Mouse (Mus musculus): ENCODE measurements around the gene Gm9040. TPM values are rescaled to one million over a fixed set of nuclear protein-coding genes. Genes with fewer than 3 reads are reported as not detected.
A peak's percentile ranks its signal among the peaks of the same experiment; 100 is the strongest.
"Not testable (repeated sequence)": the region's sequence is repeated elsewhere in the genome, so short reads cannot be mapped to it uniquely, and the experiment has no call there.

Gm9040 gene
- total RNA-seq (2012; rRNA removed) = not detected in 2 replicates
- total RNA-seq (2014; rRNA removed) = not detected in 2 replicates
- polyA plus RNA-seq (2012; ENCODE audit: insufficient read length, low read depth) = not detected in 2 replicates

DNA sequence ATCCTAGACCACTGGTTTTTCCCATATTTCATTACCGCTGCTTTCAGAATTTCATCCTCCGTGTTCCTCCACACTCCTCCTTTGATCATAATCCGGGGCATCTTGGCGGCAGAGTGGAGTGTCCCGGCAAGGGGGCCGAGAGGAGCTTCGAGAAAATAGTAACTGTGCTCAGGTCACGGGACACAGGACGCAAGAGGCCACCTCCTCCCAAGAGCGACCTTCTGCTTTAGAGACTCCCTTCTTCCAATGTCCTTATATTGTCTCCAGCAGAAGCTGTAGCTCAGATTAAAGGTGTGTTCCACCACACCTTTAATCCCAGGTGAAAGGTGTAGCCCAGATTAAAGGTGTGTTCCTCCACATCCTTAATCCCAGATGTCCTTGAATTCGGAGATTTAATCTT lies at the start of gene Gm9040:
Gm9040 (minus strand) TSS at position 101 of the 400 bp plus-strand sequence.
- DNase-seq (ENCODE audit: extremely low read depth); in situ Hi-C loops (cut with MboI; ENCODE audit: low pct_ligation_motif_present, low pct_unique_long_range_greater_than_20kb, low sequenced_read_pairs); H3K4me3 ChIP-seq (replicated peaks in 1 of 3; ENCODE audit: low read depth in 2 of 3, low read length in 2 of 3, poor library complexity in 1 of 3); H3K9ac ChIP-seq (ENCODE audit: insufficient read depth, low read depth); dilution Hi-C loops (cut with MboI; ENCODE audit: extremely low pct_ligation_motif_present, extremely low pct_unique_long_range_greater_than_20kb, low sequenced_read_pairs); H3K27me3 ChIP-seq (replicated peaks); H3K79me2 ChIP-seq (replicated peaks; ENCODE audit: control insufficient read depth, extremely low read depth, insufficient read depth, poor library complexity, severe bottlenecking); H3K36me3 ChIP-seq (replicated peaks in 1 of 2; ENCODE audit: control insufficient read depth in 1 of 2, insufficient read depth in 1 of 2, low read length in 1 of 2); H3K9me3 ChIP-seq (replicated peaks; ENCODE audit: low read length); H3K4me2 ChIP-seq (ENCODE audit: insufficient read depth, low read depth, poor library complexity, severe bottlenecking); H3K4me1 ChIP-seq (ENCODE audit: control insufficient read depth in 1 of 2, insufficient read depth in 2 of 2); H3K27ac ChIP-seq (ENCODE audit: insufficient read depth, low read depth): not testable (repeated sequence)

DNA sequence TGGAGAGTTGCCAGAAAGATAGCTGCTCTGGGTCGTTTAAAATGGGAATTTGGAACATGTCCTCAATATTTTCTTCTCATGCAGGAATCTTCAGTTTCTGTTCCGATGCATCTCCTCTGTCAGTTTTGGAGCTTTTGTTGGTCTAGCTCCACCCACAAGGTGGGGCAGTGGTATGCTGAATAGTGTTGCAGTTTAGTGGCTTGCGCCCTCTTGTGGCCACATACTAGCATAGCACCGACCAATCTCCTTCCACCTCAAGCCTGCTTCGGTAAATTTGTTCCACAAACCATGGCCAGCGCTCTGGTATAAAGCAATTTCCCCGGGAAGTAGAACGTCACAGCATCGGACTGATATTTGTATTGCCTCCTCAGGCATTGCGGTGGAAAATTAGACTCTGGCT lies 43.7 kb upstream of the Gm9040 start:
- Histone ChIP-seq H3K4me3 (replicated peaks in 1 of 3; ENCODE audit: low read depth in 2 of 3, low read length in 2 of 3, poor library complexity in 1 of 3) (no peak overlapping the region), H3K27me3 (replicated peaks) (no peaks in the 10 kb centered on the region), H3K9me3 (replicated peaks; ENCODE audit: low read length) (peaks cover 4% of the 10 kb centered on the region), H3K4me1 (ENCODE audit: control insufficient read depth in 1 of 2, insufficient read depth in 2 of 2) (no peaks in the 10 kb centered on the region), H3K36me3 (replicated peaks in 1 of 2; ENCODE audit: control insufficient read depth in 1 of 2, insufficient read depth in 1 of 2, low read length in 1 of 2) (no peaks in the 10 kb centered on the region), H3K79me2 (replicated peaks; ENCODE audit: control insufficient read depth, extremely low read depth, insufficient read depth, poor library complexity, severe bottlenecking) (no peaks in the 10 kb centered on the region), H3K4me2 (ENCODE audit: insufficient read depth, low read depth, poor library complexity, severe bottlenecking) (peak overlapping the region; percentile 82), H3K9ac (ENCODE audit: insufficient read depth, low read depth) (no peak overlapping the region), H3K27ac (ENCODE audit: insufficient read depth, low read depth) (no peak overlapping the region)
- TF ChIP-seq BHLHE40 (IDR thresholded peaks at IDR 0.05; ENCODE audit: low read depth, low read length) (no peak), KAT2A (IDR thresholded peaks at IDR 0.05; ENCODE audit: insufficient replicate concordance, low read length) (no peak), ZC3H11A (IDR thresholded peaks at IDR 0.05; ENCODE audit: low read depth, low read length) (peak; percentile 61), TCF12 (IDR thresholded peaks at IDR 0.05; ENCODE audit: low read depth, low read length) (no peak), CTCF (conservative IDR thresholded peaks at IDR 0.05 in 1 of 2, IDR thresholded peaks at IDR 0.05 in 1 of 2; ENCODE audit: low read depth in 2 of 2, low read length in 2 of 2) (peak; percentile 87 to 99), ETS1 (conservative IDR thresholded peaks at IDR 0.05; ENCODE audit: low read depth, low read length) (no peak), UBTF (IDR thresholded peaks at IDR 0.05; ENCODE audit: low read depth, low read length) (no peak), NELFE (IDR thresholded peaks at IDR 0.05; ENCODE audit: low read depth, low read length) (peak; percentile 48; the same call in 1 of the 2 replicates), ZMIZ1 (IDR thresholded peaks at IDR 0.05; ENCODE audit: low read depth, low read length) (no peak), USF1 (IDR thresholded peaks at IDR 0.05; ENCODE audit: low read depth, low read length) (no peak), RAD21 (IDR thresholded peaks at IDR 0.05; ENCODE audit: low read depth, low read length) (peak; percentile 96), E2F4 (IDR thresholded peaks at IDR 0.05; ENCODE audit: insufficient replicate concordance, low read depth, low read length) (no peak), IRF4 (IDR thresholded peaks at IDR 0.05; ENCODE audit: low read depth, low read length) (peak; percentile 33; the same call in 1 of the 2 replicates), ZNF384 (IDR thresholded peaks at IDR 0.05; ENCODE audit: low read depth, low read length) (peak; percentile 64), CHD1 (IDR thresholded peaks at IDR 0.05; ENCODE audit: low read depth, low read length) (no peak), CHD2 (IDR thresholded peaks at IDR 0.05; ENCODE audit: low read length) (no peak), GABPA (IDR thresholded peaks at IDR 0.05; ENCODE audit: insufficient replicate concordance, low read depth, low read length) (no peak), SMC3 (IDR thresholded peaks at IDR 0.05; ENCODE audit: low read depth, low read length) (peak; percentile 98), USF2 (conservative IDR thresholded peaks at IDR 0.05; ENCODE audit: low read depth, low read length) (no peak), NRF1 (IDR thresholded peaks at IDR 0.05; ENCODE audit: low read depth, low read length) (no peak), MAX (IDR thresholded peaks at IDR 0.05; ENCODE audit: low read length) (no peak), RCOR1 (conservative IDR thresholded peaks at IDR 0.05; ENCODE audit: low read depth, low read length) (no peak)
- in situ Hi-C loops (cut with MboI; ENCODE audit: low pct_ligation_motif_present, low pct_unique_long_range_greater_than_20kb, low sequenced_read_pairs) = loop anchor here (25.0 kb wide), 1 partner anchor 208 kb away; no protein-coding TSS in a partner anchor
- dilution Hi-C loops (cut with MboI; ENCODE audit: extremely low pct_ligation_motif_present, extremely low pct_unique_long_range_greater_than_20kb, low sequenced_read_pairs) = no loop called here
- peak; percentile 87 for DNase-seq (ENCODE audit: extremely low read depth)
